Mouse (Mus musculus) kidney, postnatal 36 days (tissue): ENCODE results near the gene Prune1.

Experiments used
- DNase-seq, 2 experiments: peaks; one replicate each; pipeline ENCODE4 v3.0.0; 2021 to 2022; ENCODE audit warnings: mixed read lengths in 2 of 2

Gene Prune1

GRCm38 (mm10) chr3:95281216-95282126, at the start of gene Prune1, which contains the start of gene Mindy1:
Gene Prune1, minus strand, starts transcription at chr3:95282076.
Gene Mindy1, plus strand, starts transcription at chr3:95281345.
- peak; percentile 100 for DNase-seq

GRCm38 (mm10) chr3:95331528-95331927, 49.7 kb upstream of the Prune1 start:
- DNase-seq, result no peak

GRCm38 (mm10) chr3:95328803-95329404, 47.0 kb upstream of the Prune1 start:
- no peak for DNase-seq

- no peak for DNase-seq
Observed at GRCm38 (mm10) chr3:95324454-95325144, 42.7 kb upstream of the Prune1 start.

GRCm38 (mm10) chr3:95323429-95323828, 41.6 kb upstream of the Prune1 start:
- no peak for DNase-seq

DNA sequence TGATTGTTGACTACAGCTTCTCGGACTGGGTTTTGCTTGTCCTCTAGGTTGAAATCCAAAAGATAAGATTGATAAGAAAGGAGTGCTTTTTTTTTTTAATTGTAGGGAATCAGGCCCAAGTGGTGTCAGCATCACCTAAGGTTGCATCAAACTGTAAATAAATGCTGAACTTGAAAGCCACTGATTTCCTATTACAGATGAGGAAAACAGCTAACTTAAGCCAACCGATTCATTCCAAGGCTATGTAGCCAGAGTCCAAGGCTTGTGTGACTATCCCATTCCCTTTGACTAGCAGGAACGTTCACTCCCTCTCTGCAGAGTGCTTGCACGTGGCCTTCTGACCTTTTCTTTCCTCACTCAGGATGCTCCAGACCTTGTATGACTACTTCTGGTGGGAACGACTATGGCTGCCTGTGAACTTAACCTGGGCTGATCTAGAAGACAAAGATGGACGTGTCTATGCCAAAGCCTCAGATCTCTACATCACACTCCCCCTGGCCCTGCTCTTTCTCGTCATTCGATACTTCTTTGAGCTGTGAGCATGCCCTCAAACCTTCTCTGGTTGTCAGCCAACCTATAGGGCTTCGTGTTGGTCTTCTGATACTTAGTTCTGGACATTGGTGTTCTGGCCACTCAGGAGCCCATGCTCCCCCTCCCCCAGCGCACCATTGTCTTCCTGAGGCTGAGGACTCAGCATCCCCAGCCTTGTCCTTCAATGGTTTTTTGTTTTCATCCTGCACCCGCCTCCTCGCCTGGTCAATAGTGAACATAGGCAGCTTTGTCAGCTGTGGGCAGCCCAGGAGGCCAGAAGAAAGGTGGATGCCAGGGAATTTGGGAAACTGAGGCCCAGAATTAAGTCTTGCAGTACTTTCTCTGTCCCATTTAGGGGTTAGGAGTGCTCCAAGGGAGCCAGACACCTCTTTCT, 38.1 kb upstream of the Prune1 start:
- no peak for DNase-seq

- no peak for DNase-seq
Observed at GRCm38 (mm10) chr3:95319110-95319509, 37.2 kb upstream of the Prune1 start.

DNA sequence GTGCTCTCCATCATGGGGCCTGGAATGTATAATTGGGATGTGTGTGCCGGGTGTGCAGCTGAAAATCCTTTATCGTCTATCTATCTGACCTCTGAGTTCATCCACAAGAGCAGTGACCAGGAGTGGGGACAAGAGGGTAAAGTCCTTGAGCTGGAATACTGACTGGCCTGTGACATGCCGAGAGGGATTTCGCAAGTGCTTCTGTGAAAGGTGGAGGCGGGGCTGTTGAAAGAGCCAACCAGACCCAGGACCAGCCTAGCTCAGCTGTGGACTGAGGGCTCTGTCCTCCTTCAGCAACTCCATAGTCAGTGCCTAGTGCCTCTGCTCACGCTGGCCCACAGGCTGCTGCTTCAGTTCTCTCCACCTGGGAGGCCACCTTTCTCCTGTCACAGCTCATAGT, 36.7 kb upstream of the Prune1 start:
- peak; percentile 85 to 94 for DNase-seq

GRCm38 (mm10) chr3:95317414-95318080, 35.7 kb upstream of the Prune1 start:
- DNase-seq, result peak; percentile 81 to 86

- DNase-seq, result no peak
Observed at GRCm38 (mm10) chr3:95315844-95316550, 34.1 kb upstream of the Prune1 start.

GRCm38 (mm10) chr3:95315094-95315843, 33.4 kb upstream of the Prune1 start:
- peak; percentile 93 to 96 for DNase-seq

DNA sequence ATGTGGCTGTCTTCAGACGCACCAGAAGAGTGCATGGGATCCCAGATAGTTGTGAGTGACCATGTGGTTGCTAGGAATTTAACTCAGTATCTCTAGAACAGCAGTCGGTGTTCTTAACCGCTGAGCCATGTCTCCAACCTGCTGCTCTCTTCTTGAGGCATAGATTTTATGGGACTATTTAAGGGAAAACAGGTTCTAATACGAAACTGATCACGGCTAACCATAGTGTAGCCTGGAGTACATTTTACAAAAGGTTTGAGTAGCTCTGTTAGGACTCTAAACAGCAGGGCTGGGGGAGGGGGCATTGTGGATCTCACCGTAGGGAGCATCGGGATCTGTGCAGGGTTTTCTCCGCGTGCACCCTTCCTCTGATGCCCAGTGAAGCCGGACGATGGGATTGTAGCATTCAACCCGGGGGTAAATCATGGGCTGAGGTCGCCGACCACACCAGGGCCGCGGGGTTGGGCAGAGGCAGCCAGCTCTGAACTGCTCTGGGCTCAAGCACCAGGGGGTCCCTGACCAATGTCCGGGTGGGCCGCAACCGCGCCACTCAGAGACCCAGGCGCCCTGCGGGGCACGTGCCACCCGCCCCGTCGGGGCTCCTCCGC, 32.7 kb upstream of the Prune1 start, which contains the start of gene Cers2:
TSS of gene Cers2 (plus strand) at position 306 of the 608 bp plus-strand sequence.
- no peak for DNase-seq

- DNase-seq, result no peak
Observed at GRCm38 (mm10) chr3:95314075-95314474, 32.2 kb upstream of the Prune1 start.

- no peak for DNase-seq
Observed at GRCm38 (mm10) chr3:95313476-95313875, 31.6 kb upstream of the Prune1 start.

- no peak for DNase-seq
Observed at GRCm38 (mm10) chr3:95312623-95313022, 30.7 kb upstream of the Prune1 start.

DNA sequence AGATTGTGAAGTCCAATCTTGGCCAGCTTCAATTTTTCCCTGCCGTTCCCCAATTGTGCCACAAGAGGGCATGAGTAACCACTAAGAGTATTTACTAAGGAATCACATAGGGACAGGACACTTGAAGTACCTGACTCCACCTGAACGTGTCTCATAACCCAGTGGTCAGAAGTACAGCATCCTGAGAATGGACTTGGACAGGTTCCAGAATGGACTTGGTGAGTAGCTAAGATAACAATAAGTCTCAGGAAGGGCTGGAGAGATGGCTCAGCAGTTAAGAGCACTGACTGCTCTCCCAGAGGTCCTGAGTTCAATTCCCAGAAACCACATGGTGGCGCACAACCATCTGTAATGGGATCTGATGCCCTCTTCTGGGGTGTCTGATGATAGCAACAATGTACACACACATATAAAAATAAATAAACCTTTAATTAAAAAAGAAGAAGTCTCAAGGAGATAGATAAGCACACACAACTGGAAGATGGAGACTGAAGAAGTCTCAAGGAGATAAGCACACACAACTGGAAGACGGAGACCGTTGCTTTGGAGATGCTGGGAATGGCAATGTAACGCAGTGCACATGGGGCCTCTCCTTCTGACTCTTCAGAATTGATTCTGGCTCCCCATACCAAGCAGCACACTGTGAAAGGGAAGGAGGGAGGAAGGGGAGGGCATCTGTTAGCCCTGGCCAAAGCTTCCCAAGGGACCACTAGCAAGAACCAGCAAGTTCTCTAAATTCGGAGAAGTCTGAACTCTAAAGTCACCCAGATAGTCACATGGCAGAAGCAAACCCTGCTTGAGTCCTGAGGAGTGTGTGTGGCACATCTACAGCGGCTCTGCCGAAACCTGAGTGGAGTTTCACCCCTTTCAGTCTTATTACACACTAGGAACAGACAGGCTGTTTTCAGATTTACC, 29.3 kb upstream of the Prune1 start:
- peak; percentile 80 to 82 for DNase-seq

DNA sequence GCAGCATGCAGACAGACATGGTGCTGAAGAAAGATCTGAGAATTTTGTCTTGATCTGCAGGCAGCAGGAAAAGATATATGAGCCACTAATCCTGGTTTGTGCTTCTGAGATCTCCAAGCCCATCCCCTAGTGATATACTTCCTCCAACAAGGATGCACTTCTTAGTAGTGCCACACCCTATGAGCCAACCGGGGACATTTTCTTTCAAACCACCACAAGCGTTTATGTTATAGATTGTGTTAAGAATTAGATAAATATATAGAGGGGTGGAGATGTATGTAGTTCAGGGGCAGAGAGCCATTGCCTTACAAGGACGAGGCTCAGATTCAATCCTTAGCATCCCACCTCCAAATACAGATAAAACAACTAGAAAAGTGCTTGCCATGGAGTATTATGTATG, 28.6 kb upstream of the Prune1 start:
- no peak for DNase-seq

DNA sequence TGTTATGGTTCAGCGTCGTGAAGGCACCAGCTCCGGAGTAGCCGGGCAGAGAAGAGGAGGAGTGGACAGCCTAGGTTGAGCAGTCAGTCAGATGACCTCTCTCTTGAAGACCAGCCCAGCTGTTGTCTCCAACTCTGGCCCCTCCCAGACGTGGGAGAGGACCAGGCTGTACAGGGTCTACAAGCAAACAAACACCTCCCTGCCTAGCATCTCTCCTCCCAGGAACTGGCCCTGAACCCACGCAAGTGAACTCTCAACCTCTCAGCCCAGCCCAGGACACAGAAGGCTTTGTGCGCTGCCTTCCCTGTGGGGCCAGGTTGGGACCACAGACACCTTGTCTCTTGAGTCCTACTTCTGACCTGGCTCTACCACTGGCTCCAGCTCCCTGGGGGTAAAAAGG, 25.2 kb upstream of the Prune1 start, which contains the start of gene Anxa9:
TSS of gene Anxa9 (minus strand) at position 77 of the 400 bp plus-strand sequence.
- DNase-seq, result no peak
